Mouse (Mus musculus): ENCODE data around the gene Bsg. TPM values are rescaled to one million over a fixed set of nuclear protein-coding genes. Genes with fewer than 3 reads are reported as not detected.

Bsg gene
- polyA plus RNA-seq, 1 experiment from 2014 or later: 1,048 TPM

GRCm38 (mm10) chr10:79668771-79669575 is 35.3 kb upstream of the Bsg start, which contains the start of gene Tpgs1:
Gene Tpgs1, plus strand, starts transcription at chr10:79669369.
- Histone ChIP-seq H3K4me3 (ENCODE audit: low read length) (peak within 1 kb of the TSS; percentile 95), H3K36me3 (ENCODE audit: insufficient read depth, low read length) (peaks cover 4% of the 10 kb centered on the region; the same call in 1 of the 2 replicates), H3K9me3 (ENCODE audit: low read length) (no peaks in the 10 kb centered on the region), H3K27ac (ENCODE audit: low read length) (peak within 1 kb of the TSS; percentile 95), H3K27me3 (ENCODE audit: insufficient read depth, low read length) (no peaks in the 10 kb centered on the region), H3K4me2 (replicated peaks; ENCODE audit: low read depth, low read length) (peak within 1 kb of the TSS; percentile 92), H3K9ac (replicated peaks; ENCODE audit: low read length) (peak within 1 kb of the TSS; percentile 94), H3K4me1 (ENCODE audit: insufficient read depth, low read length) (peaks cover 27% of the 10 kb centered on the region)
- peak; percentile 59 for ATAC-seq (ENCODE audit: low FRiP score, low TSS enrichment)
- WGBS: under 1% methylated on average over 42 of the region's 45 CpGs

- H3K4me3 ChIP-seq (ENCODE audit: low read length): peak overlapping the region; percentile 95
- H3K27ac ChIP-seq (ENCODE audit: low read length): peak overlapping the region; percentile 95
- H3K27me3 ChIP-seq (ENCODE audit: insufficient read depth, low read length): no peaks in the 10 kb centered on the region
- peak; percentile 54 for ATAC-seq (ENCODE audit: low FRiP score, low TSS enrichment)
- H3K9ac ChIP-seq (replicated peaks; ENCODE audit: low read length): peak overlapping the region; percentile 94
- H3K4me1 ChIP-seq (ENCODE audit: insufficient read depth, low read length): peaks cover 22% of the 10 kb centered on the region
- H3K36me3 ChIP-seq (ENCODE audit: insufficient read depth, low read length): peaks cover 8% of the 10 kb centered on the region
- peak overlapping the region; percentile 92 for H3K4me2 ChIP-seq (replicated peaks; ENCODE audit: low read depth, low read length)
- H3K9me3 ChIP-seq (ENCODE audit: low read length): no peaks in the 10 kb centered on the region
- WGBS: under 1% methylated on average over 47 of the region's 47 CpGs
These were observed 34.7 kb upstream of the Bsg start for GRCm38 (mm10) chr10:79669576-79670057.

DNA sequence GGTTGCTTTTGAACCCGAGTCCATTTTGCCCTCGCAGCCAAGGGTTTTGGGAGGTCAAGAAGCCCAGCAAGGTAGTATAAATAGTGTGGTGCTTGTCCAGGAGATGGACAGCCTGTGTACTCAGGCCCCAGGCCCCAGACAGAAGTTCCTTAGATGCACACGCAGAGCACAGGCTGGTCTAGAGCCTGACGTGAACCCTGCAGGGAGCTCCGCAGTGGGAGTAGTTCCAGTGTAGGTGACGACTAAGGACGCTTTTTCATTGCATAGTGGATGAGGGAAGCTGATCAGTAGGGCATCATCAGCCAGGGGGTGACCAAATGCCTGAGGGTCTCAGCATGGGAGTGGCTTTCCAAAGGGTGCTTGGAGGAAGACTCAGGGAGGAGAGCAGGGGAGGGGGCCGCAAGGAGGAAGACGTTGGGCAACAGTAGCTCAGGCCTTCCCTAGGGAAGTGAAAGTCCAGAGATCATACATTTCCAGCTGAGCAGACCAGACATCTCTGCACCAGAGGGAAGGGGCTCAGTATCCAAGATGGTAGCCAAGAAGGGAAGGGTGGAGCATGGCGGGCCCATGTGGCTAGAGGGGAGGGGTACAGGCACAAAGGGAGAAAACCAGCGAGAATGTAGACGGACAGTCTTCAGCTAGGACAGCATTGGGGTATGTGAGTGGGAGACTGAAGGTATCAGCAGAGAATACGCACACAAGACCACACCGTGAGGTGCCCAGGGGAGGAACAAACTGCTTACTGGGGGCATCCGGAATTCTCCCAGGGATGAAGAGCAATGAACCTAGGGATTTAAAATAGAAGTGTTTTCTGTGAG is 34.0 kb upstream of the Bsg start:
- peak overlapping the region; percentile 95 for H3K4me3 ChIP-seq (ENCODE audit: low read length)
- 22% methylated on average over 15 of the region's 15 CpGs for WGBS

GRCm38 (mm10) chr10:79671396-79672087 is 32.7 kb upstream of the Bsg start:
- H3K27ac ChIP-seq (ENCODE audit: low read length): peak overlapping the region; percentile 95
- peaks cover 22% of the 10 kb centered on the region for H3K4me1 ChIP-seq (ENCODE audit: insufficient read depth, low read length)
- peak overlapping the region; percentile 25; the same call in 1 of the 2 replicates for H3K9ac ChIP-seq (replicated peaks; ENCODE audit: low read length)
- H3K36me3 ChIP-seq (ENCODE audit: insufficient read depth, low read length): peaks cover 18% of the 10 kb centered on the region
- H3K9me3 ChIP-seq (ENCODE audit: low read length): no peaks in the 10 kb centered on the region
- peak; percentile 24 for ATAC-seq (ENCODE audit: low FRiP score, low TSS enrichment)
- H3K4me2 ChIP-seq (replicated peaks; ENCODE audit: low read depth, low read length): peak overlapping the region; percentile 92
- 15% methylated on average over 6 of the region's 6 CpGs for WGBS
- peak overlapping the region; percentile 95 for H3K4me3 ChIP-seq (ENCODE audit: low read length)
- no peaks in the 10 kb centered on the region for H3K27me3 ChIP-seq (ENCODE audit: insufficient read depth, low read length)

More for the DNA sequence above, 34.0 kb upstream of the Bsg start:
- Histone ChIP-seq H3K9me3 (ENCODE audit: low read length) (no peaks in the 10 kb centered on the region), H3K4me2 (replicated peaks; ENCODE audit: low read depth, low read length) (peak overlapping the region; percentile 92), H3K27me3 (ENCODE audit: insufficient read depth, low read length) (no peaks in the 10 kb centered on the region), H3K9ac (replicated peaks; ENCODE audit: low read length) (peak overlapping the region; percentile 94), H3K36me3 (ENCODE audit: insufficient read depth, low read length) (peaks cover 12% of the 10 kb centered on the region), H3K4me1 (ENCODE audit: insufficient read depth, low read length) (peaks cover 22% of the 10 kb centered on the region), H3K27ac (ENCODE audit: low read length) (peak overlapping the region; percentile 95)
- peak; percentile 22 for ATAC-seq (ENCODE audit: low FRiP score, low TSS enrichment)

GRCm38 (mm10) chr10:79672088-79672455 is 32.2 kb upstream of the Bsg start:
- WGBS: 46% methylated on average over 3 of the region's 3 CpGs
- Histone ChIP-seq H3K4me2 (replicated peaks; ENCODE audit: low read depth, low read length) (0 out of 2 replicates have a peak overlapping the region, but pooled peaks have one; percentile 92), H3K9ac (replicated peaks; ENCODE audit: low read length) (0 out of 2 replicates have a peak overlapping the region, but pooled peaks have one; percentile 25), H3K4me1 (ENCODE audit: insufficient read depth, low read length) (peaks cover 22% of the 10 kb centered on the region), H3K27ac (ENCODE audit: low read length) (peak overlapping the region; percentile 95), H3K27me3 (ENCODE audit: insufficient read depth, low read length) (no peaks in the 10 kb centered on the region), H3K4me3 (ENCODE audit: low read length) (no peak overlapping the region; the same call in 1 of the 2 replicates), H3K9me3 (ENCODE audit: low read length) (no peaks in the 10 kb centered on the region), H3K36me3 (ENCODE audit: insufficient read depth, low read length) (peaks cover 18% of the 10 kb centered on the region)
- no peak for ATAC-seq (ENCODE audit: low FRiP score, low TSS enrichment)

GRCm38 (mm10) chr10:79673054-79673453 is 31.2 kb upstream of the Bsg start:
- H3K4me2 ChIP-seq (replicated peaks; ENCODE audit: low read depth, low read length): no peak overlapping the region
- H3K4me3 ChIP-seq (ENCODE audit: low read length): no peak overlapping the region
- peaks cover 22% of the 10 kb centered on the region for H3K4me1 ChIP-seq (ENCODE audit: insufficient read depth, low read length)
- no peaks in the 10 kb centered on the region for H3K27me3 ChIP-seq (ENCODE audit: insufficient read depth, low read length)
- 79% methylated on average over 3 of the region's 3 CpGs for WGBS
- no peak overlapping the region for H3K27ac ChIP-seq (ENCODE audit: low read length)
- no peak overlapping the region for H3K9ac ChIP-seq (replicated peaks; ENCODE audit: low read length)
- ATAC-seq (ENCODE audit: low FRiP score, low TSS enrichment): no peak
- no peaks in the 10 kb centered on the region for H3K9me3 ChIP-seq (ENCODE audit: low read length)
- peaks cover 18% of the 10 kb centered on the region for H3K36me3 ChIP-seq (ENCODE audit: insufficient read depth, low read length)

DNA sequence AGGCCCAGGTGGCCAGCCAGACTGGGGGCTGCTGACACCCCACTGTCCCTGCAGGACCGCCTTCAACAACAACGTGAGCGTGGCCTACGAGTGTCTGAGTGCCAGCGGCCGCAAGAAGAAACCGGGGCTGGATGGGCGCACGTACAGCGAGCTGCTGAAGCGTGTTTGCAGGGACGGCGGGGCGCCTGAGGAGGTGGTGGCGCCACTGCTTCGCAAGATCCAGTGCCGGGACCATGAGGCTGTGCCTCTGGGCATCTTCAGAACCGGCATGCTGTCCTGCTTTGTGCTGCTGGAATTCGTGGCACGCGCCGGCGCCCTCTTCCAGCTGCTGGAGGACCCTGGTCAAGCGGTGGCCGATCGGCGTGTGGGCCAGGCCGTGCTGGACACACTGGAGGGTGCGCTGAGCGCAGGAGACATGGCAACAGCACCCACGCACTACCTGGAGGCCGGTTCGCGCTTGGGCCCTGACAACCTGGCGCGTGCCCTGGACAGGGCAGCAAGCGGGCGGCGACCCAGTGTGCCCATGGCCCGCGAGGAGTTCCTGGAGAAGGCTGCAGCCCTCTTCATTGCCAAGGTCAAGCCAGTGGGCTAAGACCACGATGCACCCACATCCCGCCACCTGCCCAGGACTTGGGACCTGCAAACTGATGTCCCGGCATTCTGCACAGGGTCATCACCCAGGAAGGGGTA is 28.8 kb upstream of the Bsg start:
- H3K9me3 ChIP-seq (ENCODE audit: low read length): no peaks in the 10 kb centered on the region
- no peak overlapping the region for H3K27ac ChIP-seq (ENCODE audit: low read length)
- peaks cover 17% of the 10 kb centered on the region for H3K4me1 ChIP-seq (ENCODE audit: insufficient read depth, low read length)
- no peak overlapping the region for H3K4me2 ChIP-seq (replicated peaks; ENCODE audit: low read depth, low read length)
- H3K4me3 ChIP-seq (ENCODE audit: low read length): no peak overlapping the region
- H3K9ac ChIP-seq (replicated peaks; ENCODE audit: low read length): no peak overlapping the region
- WGBS: 70% methylated on average over 44 of the region's 44 CpGs
- peaks cover 18% of the 10 kb centered on the region for H3K36me3 ChIP-seq (ENCODE audit: insufficient read depth, low read length)
- no peak for ATAC-seq (ENCODE audit: low FRiP score, low TSS enrichment)
- no peaks in the 10 kb centered on the region for H3K27me3 ChIP-seq (ENCODE audit: insufficient read depth, low read length)

GRCm38 (mm10) chr10:79680606-79681495 is 23.4 kb upstream of the Bsg start:
- H3K4me2 ChIP-seq (replicated peaks; ENCODE audit: low read depth, low read length): peak overlapping the region; percentile 64
- H3K36me3 ChIP-seq (ENCODE audit: insufficient read depth, low read length): peaks cover 19% of the 10 kb centered on the region
- peak; percentile 16 for ATAC-seq (ENCODE audit: low FRiP score, low TSS enrichment)
- peaks cover 24% of the 10 kb centered on the region for H3K4me1 ChIP-seq (ENCODE audit: insufficient read depth, low read length)
- WGBS: 25% methylated on average over 11 of the region's 11 CpGs
- peak overlapping the region; percentile 53 for H3K9ac ChIP-seq (replicated peaks; ENCODE audit: low read length)
- H3K27ac ChIP-seq (ENCODE audit: low read length): peak overlapping the region; percentile 69
- peak overlapping the region; percentile 94 for H3K4me3 ChIP-seq (ENCODE audit: low read length)
- H3K9me3 ChIP-seq (ENCODE audit: low read length): no peaks in the 10 kb centered on the region
- no peaks in the 10 kb centered on the region for H3K27me3 ChIP-seq (ENCODE audit: insufficient read depth, low read length)
